Mouse (Mus musculus) bone marrow, adult 2 months (tissue): Measurements from ENCODE around the gene Gm5294.

Experiments
- CTCF ChIP-seq: fragments of 200-500 bp; IDR thresholded peaks from 2 replicates; pipeline ENCODE4 v1.5.1; 2011; ENCODE audit warnings: low read length, control low read depth; ENCODE audit not compliant: control insufficient read depth, insufficient read depth
- POLR2A ChIP-seq: fragments of 200-500 bp; IDR thresholded peaks from 2 replicates; pipeline ENCODE4 v1.6.1; 2011; ENCODE audit warnings: low read depth, mild to moderate bottlenecking, control low read depth, low read length, borderline replicate concordance; ENCODE audit not compliant: control insufficient read depth

DNA sequence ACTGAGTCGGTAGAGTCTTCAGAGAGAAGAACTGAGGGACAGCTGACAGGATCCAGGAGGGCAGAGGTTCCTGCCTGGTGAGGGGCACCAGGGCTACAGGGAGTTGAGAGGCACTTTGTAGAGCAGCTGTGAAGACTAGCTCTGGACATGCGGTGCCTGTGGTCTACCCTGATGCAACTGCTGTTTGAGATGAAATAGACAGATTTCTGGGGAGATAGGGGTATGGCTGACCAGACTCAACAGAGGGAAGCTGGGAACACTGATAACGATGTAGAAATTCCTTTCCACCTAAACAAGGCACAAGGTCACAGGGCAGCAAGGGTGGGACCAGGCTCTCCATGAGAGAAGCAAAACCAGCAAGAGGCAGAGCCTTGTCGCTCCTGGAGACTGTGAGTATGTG is 45.8 kb downstream of the Gm5294 start:
- TF ChIP-seq CTCF, result no peak
- TF ChIP-seq POLR2A, result no peak
